Mouse (Mus musculus) neural tube, embryonic 11.5 days (tissue): ENCODE data around the gene Ces2h. TPM values are rescaled to one million over a fixed set of nuclear protein-coding genes. Genes with fewer than 3 reads are reported as not detected.
"Not testable (repeated sequence)": the region's sequence is repeated elsewhere in the genome, so short reads cannot be mapped to it uniquely, and the experiment has no call there.

Experiments used
- ATAC-seq: fragments of 200-750 bp; cut with Nextera tagmentation; 2 replicates; pipeline ENCODE4 v1.8.0; 2017; ENCODE audit warnings: moderate number of reproducible peaks, mild to moderate bottlenecking, moderate TSS enrichment, moderate library complexity; ENCODE audit not compliant: insufficient read depth, low FRiP score, low TSS enrichment
- DNase-seq: peaks from one replicate; pipeline ENCODE4 v3.0.0-alpha.2; 2015; ENCODE audit warnings: low spot score
- H3K27ac ChIP-seq: fragments of 300-500 bp; sonication (generic); 2 replicates; pipeline ENCODE4 v1.5.1; 2014; ENCODE audit warnings: low read depth, mild to moderate bottlenecking, low read length
- H3K27me3 ChIP-seq: fragments of 300-500 bp; sonication (generic); 2 replicates; pipeline ENCODE4 v1.6.1; 2014; ENCODE audit warnings: mild to moderate bottlenecking, low read length, mixed read lengths; ENCODE audit not compliant: control insufficient read depth, insufficient read depth
- H3K36me3 ChIP-seq: fragments of 300-500 bp; sonication (generic); 2 replicates; pipeline ENCODE4 v1.6.1; 2014; ENCODE audit warnings: mild to moderate bottlenecking, low read length, moderate library complexity, mixed read lengths; ENCODE audit not compliant: control insufficient read depth, insufficient read depth
- H3K4me1 ChIP-seq: fragments of 300-500 bp; sonication (generic); 2 replicates; pipeline ENCODE4 v1.6.1; 2014; ENCODE audit warnings: low read length, mixed read lengths; ENCODE audit not compliant: control insufficient read depth, insufficient read depth
- H3K4me2 ChIP-seq: fragments of 300-500 bp; sonication (generic); 2 replicates; pipeline ENCODE4 v1.6.1; 2014; ENCODE audit warnings: low read depth, mild to moderate bottlenecking, moderate library complexity
- H3K4me3 ChIP-seq: fragments of 300-500 bp; sonication (generic); 2 replicates; pipeline ENCODE4 v1.5.1; 2014; ENCODE audit warnings: low read depth, low read length
- H3K9ac ChIP-seq: fragments of 300-500 bp; sonication (generic); 2 replicates; pipeline ENCODE4 v1.6.1; 2014; ENCODE audit warnings: mild to moderate bottlenecking, low read length
- H3K9me3 ChIP-seq: fragments of 300-500 bp; sonication (generic); 2 replicates; pipeline ENCODE4 v1.6.1; 2016; ENCODE audit warnings: low read length; ENCODE audit not compliant: control insufficient read depth
- WGBS: fragments of 180-500 bp; shearing (Covaris S2); extraction: QIAGEN DNeasy Blood & Tissue Kit; methylation state at CpG from one replicate; pipeline ENCODE4 v1.1.7; 2014; 5-methylcytosine and 5-hydroxymethylcytosine counted together
- polyA plus RNA-seq: library from polyadenylated mRNA; unstranded; fragments of >200 nt; fragmentation: Nextera tagmentation; extraction: Ambion mirVana; gene quantifications from 2 replicates; pipeline ENCODE4 v1.2.1, GENCODE M21; 2014

Ces2h gene
- polyA plus RNA-seq, 1 experiment from 2014 or later = not detected

DNA sequence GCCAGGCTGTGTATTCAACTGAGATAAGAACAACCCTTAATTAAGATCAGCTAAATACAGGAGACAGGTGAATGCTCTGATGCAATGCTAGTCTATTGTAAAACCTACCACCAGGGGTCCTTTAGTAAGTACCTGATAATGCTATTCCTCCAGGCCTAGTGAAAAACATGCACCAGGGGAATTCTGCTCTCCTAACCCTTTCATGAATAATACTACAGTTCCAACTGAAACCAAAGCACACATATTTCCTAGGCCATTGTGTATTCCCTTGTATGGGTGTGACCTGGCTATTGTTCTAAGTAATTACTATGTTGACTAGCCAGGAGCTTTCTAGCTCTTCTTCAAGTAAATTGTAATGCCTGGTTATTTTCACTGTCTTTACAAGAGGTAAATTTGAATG lies 59.4 kb downstream of the Ces2h start:
- no peaks in the 10 kb centered on the region for H3K9me3 ChIP-seq
- ATAC-seq = no peak
- DNase-seq = no peak
- H3K36me3 ChIP-seq = no peaks in the 10 kb centered on the region
- H3K27me3 ChIP-seq = no peaks in the 10 kb centered on the region
- H3K27ac ChIP-seq = no peak overlapping the region
- H3K4me3 ChIP-seq = no peak overlapping the region
- no peaks in the 10 kb centered on the region for H3K4me1 ChIP-seq
- H3K9ac ChIP-seq = no peak overlapping the region
- no peak overlapping the region for H3K4me2 ChIP-seq

DNA sequence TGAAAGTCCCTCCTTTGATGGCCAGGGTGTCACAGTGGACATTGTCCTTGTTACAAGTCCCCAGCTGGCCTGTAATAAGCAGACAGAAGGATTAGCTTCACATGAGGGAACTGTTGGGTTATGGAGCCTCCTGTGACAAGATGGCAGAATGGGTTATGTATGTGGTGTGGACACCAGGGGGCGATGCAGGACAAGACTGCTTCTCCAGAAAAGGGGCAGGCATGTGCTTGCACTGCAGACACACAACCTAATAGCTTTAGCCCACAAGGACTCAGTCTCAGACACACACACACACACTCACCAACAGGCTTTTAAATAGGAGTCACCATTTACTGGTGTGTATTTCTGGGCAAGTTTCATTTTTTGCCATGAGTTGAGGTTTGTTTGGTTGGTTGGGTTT lies 66.1 kb downstream of the Ces2h start:
- H3K9me3 ChIP-seq = no peaks in the 10 kb centered on the region
- no peak overlapping the region for H3K9ac ChIP-seq
- DNase-seq (peak; percentile 66), ATAC-seq (peak; percentile 55)
- H3K4me1 ChIP-seq = no peaks in the 10 kb centered on the region
- H3K4me2 ChIP-seq = no peak overlapping the region
- H3K27me3 ChIP-seq = no peaks in the 10 kb centered on the region
- no peak overlapping the region for H3K27ac ChIP-seq
- H3K36me3 ChIP-seq = no peaks in the 10 kb centered on the region
- WGBS = 8% methylated on average over 1 of the region's 1 CpGs
- H3K4me3 ChIP-seq = no peak overlapping the region

DNA sequence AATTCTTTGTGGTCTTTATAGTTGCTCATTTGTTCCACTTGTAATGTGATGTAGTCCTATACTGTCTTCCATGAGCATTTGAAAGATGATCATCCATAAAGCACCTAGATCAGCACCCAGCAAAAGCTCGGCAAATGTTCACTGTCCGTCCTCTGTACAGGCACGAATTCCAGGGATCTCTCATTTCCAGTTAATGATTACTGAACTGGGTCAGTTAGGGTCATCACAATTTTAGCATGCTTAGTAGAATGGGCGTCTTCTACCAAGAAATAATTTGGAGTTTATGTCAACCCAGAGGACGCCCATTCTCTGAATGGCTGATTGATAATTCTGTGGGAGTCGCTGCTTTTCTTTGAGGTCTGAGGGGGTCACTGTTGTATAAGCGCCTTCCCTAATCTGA lies 67.3 kb downstream of the Ces2h start:
- ATAC-seq, H3K4me1 ChIP-seq, H3K4me2 ChIP-seq, H3K36me3 ChIP-seq, H3K4me3 ChIP-seq, H3K9me3 ChIP-seq, H3K27me3 ChIP-seq, H3K9ac ChIP-seq, H3K27ac ChIP-seq, DNase-seq: not testable (repeated sequence)
- 69% methylated on average over 7 of the region's 7 CpGs for WGBS

DNA sequence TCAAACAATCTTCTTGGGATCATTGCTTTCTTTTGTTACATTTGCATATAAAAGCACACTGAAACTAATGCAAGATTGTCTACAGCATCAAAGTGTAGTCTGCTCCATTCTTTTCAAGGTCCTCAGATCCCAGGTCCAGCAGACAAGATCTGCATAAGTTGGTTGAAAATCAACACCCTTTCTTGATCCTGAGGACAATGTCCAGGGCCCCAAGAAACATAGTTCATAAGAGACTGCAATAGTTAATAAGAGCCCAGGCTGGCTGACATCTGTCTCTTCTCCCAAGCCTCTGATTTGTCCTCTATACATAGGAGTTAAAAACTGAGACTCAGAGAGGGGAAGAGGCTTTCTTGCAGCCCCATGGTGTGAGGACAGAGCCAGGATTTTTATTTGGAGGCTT lies 68.3 kb downstream of the Ces2h start:
- H3K27ac ChIP-seq = no peak overlapping the region
- no peak for DNase-seq
- no peaks in the 10 kb centered on the region for H3K27me3 ChIP-seq
- ATAC-seq = no peak
- no peaks in the 10 kb centered on the region for H3K4me1 ChIP-seq
- no peak overlapping the region for H3K4me2 ChIP-seq
- H3K9ac ChIP-seq = no peak overlapping the region
- H3K4me3 ChIP-seq = no peak overlapping the region
- H3K9me3 ChIP-seq = no peaks in the 10 kb centered on the region
- no peaks in the 10 kb centered on the region for H3K36me3 ChIP-seq

Other genes with a start within 250 kb of the Ces2h start
- gene Ces2b, start 169.3 kb upstream of the Ces2h start, polyA plus RNA-seq = 0.12 TPM in 1 of 2 replicates, not detected in the other
- gene Ces2c, start 153.8 kb upstream of the Ces2h start, polyA plus RNA-seq = not detected in 2 replicates
- gene Ces2e, start 74.6 kb upstream of the Ces2h start, polyA plus RNA-seq = 0.23 TPM in 1 of 2 replicates, not detected in the other
- gene Ces2f, start 53.5 kb upstream of the Ces2h start, polyA plus RNA-seq = 0.26 TPM in 1 of 2 replicates, not detected in the other
- not detected in 2 replicates for gene Ces2g, start 39.1 kb upstream of the Ces2h start, polyA plus RNA-seq
- not detected in 2 replicates for gene Ces3a, start 47.7 kb downstream of the Ces2h start, polyA plus RNA-seq
- not detected in 2 replicates for gene Ces3b, start 82.9 kb downstream of the Ces2h start, polyA plus RNA-seq
- gene Ces4a, start 130.9 kb downstream of the Ces2h start, polyA plus RNA-seq = not detected in 2 replicates
- gene Cbfb, start 169.8 kb downstream of the Ces2h start, polyA plus RNA-seq = 75.4 and 79.8 TPM in 2 replicates
- gene D230025D16Rik, start 224.3 kb downstream of the Ces2h start, polyA plus RNA-seq = 28.9 and 31.5 TPM in 2 replicates